Mouse (Mus musculus): ENCODE results near the gene Foxp1.

Gene Foxp1

GRCm38 (mm10) chr6:99035459-99036375, 486.8 kb downstream of the Foxp1 start:
- no peak for DNase-seq

DNA sequence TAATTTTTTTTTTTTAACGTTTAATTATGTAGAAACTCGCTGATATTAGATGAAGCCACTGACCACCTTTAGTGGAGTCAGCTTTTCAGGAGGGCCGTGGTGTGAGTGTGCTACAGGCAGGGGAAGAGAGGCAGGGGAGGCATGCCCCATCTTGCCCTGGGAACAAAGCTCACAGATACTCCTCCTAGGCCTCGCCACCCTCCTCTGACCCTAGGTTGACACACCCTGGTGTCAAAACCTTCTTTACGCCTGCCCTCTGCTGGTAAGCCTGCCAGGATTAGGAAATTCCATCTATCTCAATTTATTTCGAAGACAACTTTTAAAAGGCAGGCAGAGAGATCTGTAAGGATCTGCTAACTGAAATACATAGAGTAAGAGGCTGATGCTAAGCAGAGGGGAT, 489.5 kb downstream of the Foxp1 start:
- DNase-seq, result no peak

- DNase-seq, result no peak
Measured at GRCm38 (mm10) chr6:99031321-99031903, 491.1 kb downstream of the Foxp1 start.

DNA sequence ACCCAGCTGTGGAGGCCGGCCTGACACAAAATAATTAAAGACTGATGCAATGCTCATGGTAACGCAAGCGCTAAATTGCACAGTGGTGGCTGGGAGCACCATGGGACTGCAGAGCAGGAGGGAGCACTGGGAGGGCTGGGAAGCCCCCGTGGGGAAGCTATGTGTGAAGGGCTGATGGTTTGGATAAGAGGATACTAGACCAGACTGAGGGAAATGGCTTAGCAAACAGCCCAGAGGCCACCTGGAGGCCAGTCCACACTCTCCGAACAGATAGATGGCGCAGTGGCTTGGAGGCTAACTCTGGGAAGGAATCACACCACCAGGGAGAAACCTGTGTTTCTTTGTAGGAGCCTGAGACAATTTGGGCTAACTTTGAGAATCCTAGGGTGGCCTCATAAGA, 492.3 kb downstream of the Foxp1 start:
- no peak for DNase-seq

GRCm38 (mm10) chr6:99029438-99029837, 493.1 kb downstream of the Foxp1 start:
- no peak for DNase-seq

DNA sequence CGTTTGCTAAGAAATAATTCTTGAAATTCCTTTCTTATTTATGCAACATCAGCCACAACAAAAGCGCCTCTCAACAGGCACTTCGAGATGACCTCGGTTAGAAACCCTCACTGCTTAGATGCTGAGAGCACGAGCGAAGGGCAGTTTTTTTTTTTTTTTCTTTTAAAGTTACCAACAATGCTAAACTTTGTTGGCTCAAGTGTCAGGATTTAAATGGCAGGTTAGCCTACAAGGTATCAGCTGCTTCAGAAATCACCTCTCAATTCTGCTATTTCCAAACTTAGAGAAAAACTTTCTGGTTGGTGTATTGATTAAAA, 493.6 kb downstream of the Foxp1 start:
- DNase-seq, result no peak

DNA sequence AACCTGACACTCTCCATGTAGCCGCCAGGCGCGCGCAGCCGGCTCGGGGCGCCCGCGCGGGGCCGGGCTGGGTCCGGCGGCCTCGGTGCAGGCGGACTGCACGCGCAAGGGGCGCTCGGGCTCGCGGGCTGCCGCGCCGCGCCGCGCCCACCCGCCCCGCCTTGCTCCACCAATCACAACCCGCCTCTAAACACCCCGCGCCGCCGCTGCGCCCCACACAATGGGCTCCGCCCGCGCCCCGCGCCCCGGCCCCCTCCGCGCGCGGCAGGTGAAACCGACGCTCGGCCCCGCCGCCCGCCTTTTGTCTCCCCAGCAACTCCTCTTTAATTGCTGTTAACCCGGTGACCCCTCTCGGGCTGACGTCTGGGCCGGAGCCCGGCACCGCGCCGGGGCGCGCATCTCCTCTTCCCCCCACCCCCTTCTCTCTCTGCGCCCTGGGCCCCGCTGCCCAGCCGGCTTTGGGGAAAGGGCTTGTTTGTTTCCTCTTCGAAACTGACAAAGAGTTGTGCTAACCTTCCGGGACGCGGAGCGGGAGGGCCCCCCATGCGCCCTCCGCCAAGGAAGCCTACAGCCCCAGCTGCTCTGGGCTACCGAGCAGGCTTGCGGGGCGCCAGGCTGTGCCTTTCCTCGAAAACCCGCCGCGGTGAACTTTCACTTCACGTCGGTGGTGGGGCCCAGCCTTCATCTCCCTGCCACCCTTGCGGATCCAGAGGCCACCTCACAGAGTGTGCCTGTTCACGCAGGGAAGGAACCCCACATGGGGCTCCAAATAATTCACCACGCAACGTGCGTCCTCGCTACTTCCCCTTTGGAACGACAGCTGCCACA, 494.1 kb downstream of the Foxp1 start:
- DNase-seq, result peak in 1 of 2 experiments; percentile 20

- no peak for DNase-seq
Measured at GRCm38 (mm10) chr6:99027542-99028160, 494.9 kb downstream of the Foxp1 start.

DNA sequence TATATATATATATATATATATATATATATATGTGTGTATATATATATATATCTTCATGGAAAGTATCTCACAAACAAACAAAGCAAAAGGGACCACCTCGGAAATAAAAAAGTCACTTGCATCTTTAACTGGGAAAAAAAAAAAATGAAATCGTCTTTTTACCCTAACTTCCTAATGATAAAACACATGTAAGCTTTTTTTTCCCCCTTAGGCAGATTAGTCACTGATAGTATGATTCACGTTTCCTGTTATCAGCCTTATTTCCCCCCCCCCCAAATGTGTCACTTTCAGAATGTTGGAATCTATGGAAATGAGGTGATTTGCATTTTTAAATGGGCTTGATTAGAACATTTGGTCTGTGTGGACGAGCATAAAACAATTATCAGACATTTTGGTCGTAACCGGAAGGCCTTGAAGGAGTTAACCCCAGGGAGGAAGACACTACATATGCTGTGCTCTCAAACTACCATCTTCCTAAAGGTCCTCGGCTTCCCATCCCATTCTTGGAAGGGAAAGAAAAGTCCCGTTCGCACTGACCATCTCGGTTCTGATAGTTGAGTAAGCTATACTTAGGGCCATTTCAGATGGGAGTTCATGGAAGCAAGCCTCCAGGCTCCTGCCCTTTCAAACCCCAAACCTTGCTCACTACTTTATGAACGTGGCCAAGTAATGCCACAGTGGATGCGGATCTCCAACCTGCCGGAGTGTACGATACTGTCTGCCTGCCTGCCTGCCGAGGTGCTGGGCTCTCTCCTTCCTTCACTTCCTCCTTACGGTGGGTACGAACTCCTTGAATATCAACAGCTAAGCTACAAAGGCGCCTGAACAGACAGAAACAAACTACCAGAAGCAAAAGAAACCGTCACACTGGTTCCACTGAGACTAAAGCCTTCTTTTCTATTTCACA, 495.6 kb downstream of the Foxp1 start:
- DNase-seq, result no peak

DNA sequence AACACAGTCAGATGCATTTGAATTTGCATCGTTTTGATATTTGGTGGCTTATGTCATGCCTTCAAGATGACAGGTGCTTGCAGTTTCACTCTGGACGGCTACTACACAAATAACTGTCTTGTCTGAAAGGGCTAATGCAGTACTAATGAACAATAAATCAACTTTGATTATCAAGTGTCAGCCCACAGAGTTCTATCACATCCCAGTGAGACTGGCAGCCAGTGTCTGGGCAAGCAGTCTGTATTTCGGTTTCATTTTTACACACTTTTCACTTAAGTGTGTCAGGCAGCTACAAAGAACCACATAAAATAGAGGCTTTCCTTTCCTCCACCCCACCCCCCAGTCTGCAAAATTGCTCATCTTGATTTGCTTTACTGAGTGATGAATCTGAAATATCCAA, 496.5 kb downstream of the Foxp1 start:
- DNase-seq, result no peak

DNA sequence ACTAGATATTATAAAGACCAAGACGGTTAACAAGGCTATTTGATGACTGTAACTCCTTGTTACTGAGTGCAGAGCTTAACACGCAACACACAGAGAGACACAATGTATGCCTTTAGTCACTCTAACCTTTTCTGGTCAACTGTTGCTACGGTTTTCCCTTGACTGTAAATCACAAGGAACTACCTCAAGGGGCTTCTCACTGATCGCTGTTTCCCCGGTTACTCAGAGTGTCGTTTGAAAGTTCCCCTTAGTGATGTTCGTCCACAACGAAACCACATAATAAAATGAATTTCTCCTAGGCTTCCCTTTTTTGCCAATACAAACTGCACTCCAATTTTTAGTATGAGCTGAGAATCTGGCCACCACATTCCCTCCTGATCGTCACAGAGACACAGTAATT, 497.9 kb downstream of the Foxp1 start:
- DNase-seq, result no peak

- DNase-seq, result no peak
Measured at GRCm38 (mm10) chr6:99020570-99021444, 501.7 kb downstream of the Foxp1 start.

GRCm38 (mm10) chr6:99019716-99020115, 502.8 kb downstream of the Foxp1 start:
- DNase-seq, result no peak

GRCm38 (mm10) chr6:99019266-99019665, 503.3 kb downstream of the Foxp1 start:
- DNase-seq, result no peak

- DNase-seq, result no peak
Measured at GRCm38 (mm10) chr6:99013866-99014502, 508.5 kb downstream of the Foxp1 start.

DNA sequence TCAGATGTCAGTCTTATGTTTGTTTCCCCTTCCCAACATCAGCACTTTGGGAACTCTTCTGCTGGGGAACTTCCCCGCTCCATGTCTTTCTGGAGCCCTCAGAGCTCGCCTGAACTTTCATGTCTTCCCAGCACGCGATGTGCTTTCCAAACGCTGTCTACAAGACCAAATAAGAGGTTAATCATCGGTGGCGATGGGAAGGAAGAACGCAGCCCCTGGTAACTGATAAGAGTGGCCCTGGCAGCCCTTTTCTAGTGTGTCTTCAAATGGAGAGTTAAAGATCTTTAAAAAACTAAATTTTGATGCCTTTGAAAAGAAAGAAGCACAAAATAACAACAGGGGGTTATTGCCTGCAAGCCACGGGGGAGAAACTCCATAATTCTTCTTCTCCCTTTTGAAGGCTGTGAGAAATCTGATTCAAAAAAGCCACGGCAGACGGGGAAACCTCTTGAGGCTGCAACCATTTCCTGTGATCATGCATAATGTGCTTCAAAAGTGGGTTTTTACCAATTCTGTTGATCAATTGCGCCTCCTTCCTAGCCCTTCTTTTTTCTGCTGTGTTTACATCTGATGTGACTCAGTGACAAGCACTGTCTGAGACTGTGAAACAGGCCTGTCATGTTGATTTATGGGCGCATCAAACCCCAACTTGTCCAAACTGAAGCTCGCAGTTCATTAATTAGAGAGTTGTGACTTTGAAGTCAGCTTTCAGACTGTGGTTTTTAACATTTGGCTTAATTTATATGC, 509.2 kb downstream of the Foxp1 start:
- no peak for DNase-seq

DNA sequence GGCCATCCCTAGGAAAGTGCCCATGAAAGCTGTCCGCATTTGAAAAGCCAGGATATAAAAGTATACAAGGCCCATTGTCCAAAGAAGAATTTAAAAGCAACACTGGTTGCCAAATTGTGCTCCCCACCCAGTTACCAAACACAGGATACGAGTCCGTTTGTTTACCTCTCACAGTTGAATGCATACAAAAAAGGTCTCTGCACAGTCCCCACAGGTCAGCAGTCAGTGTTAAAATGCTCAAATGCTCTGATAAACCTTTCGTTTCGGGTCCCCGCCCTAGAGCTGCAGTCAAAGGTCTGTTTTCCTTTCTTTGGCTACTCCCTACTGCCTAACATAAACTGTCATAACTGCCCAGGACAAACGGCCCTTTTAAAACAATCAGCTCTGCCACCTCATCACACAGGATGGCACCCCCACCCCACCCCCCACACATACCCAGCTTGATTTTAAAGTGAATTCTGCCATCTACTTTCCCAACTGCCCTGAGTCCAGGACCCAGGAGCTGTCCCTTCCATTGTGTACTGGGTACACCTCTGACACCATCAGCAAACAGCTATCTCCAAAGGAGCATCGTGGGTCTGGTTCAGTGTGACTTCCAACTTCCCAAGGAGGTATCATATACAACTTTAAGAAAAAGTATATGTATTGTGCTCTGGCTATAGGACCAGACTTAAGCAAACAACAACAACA, 510.5 kb downstream of the Foxp1 start:
- no peak for DNase-seq

DNA sequence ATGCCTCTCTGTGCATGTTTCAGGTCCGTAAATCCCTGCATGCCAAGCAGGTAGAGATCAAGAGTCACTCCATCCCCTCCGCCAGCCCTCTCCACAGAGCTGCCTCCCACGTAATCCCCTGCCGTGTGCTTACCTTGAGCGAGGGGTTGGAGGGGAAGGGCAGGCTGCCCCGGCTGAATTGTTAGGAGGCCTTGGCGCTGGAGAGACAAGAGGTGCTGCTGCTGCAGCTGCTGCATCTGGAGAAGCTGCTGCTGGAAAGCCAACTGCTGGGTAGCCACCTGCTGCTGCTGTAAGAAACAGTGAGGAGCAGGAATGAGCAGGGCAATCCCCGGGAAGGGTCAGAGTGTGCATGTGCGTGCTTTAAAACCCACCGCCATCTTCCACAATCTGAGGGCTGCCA, 512.8 kb downstream of the Foxp1 start:
- no peak for DNase-seq

DNA sequence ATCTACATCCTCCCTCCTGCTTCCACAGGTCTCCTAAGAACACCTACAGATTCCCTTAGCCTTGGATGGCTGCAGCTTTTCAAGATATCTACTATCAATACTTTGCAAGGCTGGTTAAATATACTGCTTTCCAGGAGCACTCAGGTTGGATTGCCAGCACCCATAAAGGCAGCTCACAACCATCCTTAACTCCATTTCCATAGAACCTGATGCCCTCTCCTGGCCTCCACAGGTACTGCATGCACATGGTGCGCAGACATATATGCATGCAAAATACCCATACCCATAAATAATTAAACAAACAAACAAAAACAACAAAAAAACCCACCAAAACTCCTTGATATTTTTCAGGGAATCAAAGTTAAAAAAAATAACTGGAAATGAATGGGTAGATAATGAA, 514.0 kb downstream of the Foxp1 start:
- no peak for DNase-seq

Data from kidney, adult 8-10 months (tissue).